Mouse (Mus musculus): ENCODE measurements around the gene Nphp1. TPM values are rescaled to one million over a fixed set of nuclear protein-coding genes. Genes with fewer than 3 reads are reported as not detected.
A peak's percentile ranks its signal among the peaks of the same experiment; 100 is the strongest.

Gene Nphp1
- polyA plus RNA-seq, 1 experiment: 19.0 TPM

DNA sequence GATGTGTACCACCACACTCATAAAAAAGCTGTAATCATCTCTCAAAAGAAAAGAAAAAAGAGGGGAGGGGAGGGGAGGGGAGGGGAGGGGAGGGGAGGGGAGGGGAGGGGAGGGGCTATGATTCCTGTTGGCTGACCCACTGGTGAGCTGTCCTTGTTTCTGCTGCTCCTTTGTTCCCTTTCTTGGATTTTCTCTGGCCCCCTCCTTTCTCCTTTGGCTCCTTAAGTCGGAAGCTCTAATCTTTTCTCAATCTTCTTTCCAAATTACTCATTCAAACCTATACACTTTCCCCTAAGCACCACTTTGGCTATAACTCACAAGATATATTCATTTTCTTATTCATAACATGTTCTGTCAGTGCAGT is 14.1 kb downstream of the Nphp1 start:
- TF ChIP-seq CTCF (IDR thresholded peaks at IDR 0.05; ENCODE audit: borderline replicate concordance, extremely low read depth, insufficient read depth, insufficient read length) (no peak), POLR2A (IDR thresholded peaks at IDR 0.05; ENCODE audit: borderline replicate concordance, extremely low read depth, insufficient read depth, insufficient read length, poor library complexity, severe bottlenecking) (no peak)
- peak; percentile 52 for DNase-seq (ENCODE audit: low read depth)

DNA sequence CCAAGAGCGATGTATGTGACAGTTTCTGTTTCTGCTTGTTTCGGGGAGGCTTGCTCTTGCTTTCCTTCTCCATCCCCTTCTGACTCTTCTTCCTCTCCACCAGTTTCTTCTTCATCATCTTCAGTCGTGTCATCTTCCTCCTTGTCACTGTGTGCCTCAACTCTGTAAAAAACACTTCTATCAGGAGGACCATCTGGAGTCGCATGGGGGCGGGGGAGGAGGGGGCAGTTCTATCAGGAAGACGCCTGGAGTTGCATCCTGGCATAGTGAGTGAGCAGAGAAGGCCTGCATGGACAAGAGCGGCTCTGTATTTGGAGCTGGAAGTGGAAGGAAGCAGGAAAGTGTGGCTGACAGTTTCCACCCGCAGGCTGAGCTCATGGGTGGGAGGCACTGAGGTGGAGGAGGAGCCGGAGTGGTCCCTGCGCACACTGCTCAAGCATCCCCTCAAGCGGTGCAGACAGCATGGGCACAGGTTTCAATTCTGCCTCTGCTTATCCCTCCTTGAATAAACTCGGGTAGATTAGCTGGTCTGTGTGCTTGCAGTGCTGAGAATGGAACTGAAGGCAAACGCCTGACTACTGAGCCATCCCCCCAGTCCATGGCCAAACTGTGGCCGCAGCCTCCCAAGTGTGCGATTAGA is 14.6 kb downstream of the Nphp1 start:
- DNase-seq (ENCODE audit: low read depth): peak; percentile 56
- TF ChIP-seq CTCF (IDR thresholded peaks at IDR 0.05; ENCODE audit: borderline replicate concordance, extremely low read depth, insufficient read depth, insufficient read length) (no peak), POLR2A (IDR thresholded peaks at IDR 0.05; ENCODE audit: borderline replicate concordance, extremely low read depth, insufficient read depth, insufficient read length, poor library complexity, severe bottlenecking) (no peak)

DNA sequence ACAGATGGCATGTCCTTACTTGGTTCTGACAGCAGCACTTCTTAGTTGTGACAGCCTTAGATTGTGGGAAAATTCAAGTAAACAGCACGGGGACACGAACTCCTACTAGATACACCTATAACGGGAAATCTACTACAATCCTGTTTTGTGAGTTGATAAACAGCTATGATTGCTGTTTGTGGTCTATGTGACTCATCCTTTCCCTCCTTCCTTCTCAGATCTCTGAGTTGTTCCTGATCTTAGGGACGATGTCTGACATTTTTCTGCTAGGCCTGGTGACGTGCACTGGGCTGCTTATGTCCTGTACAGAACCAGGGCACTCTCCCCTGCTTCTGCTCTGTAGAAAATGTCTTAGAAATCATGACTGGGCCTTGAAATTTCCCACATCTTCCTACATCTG is 27.1 kb downstream of the Nphp1 start:
- no peak for TF ChIP-seq POLR2A (IDR thresholded peaks at IDR 0.05; ENCODE audit: borderline replicate concordance, extremely low read depth, insufficient read depth, insufficient read length, poor library complexity, severe bottlenecking)
- TF ChIP-seq CTCF (IDR thresholded peaks at IDR 0.05; ENCODE audit: borderline replicate concordance, extremely low read depth, insufficient read depth, insufficient read length): no peak
- DNase-seq (ENCODE audit: low read depth): no peak

DNA sequence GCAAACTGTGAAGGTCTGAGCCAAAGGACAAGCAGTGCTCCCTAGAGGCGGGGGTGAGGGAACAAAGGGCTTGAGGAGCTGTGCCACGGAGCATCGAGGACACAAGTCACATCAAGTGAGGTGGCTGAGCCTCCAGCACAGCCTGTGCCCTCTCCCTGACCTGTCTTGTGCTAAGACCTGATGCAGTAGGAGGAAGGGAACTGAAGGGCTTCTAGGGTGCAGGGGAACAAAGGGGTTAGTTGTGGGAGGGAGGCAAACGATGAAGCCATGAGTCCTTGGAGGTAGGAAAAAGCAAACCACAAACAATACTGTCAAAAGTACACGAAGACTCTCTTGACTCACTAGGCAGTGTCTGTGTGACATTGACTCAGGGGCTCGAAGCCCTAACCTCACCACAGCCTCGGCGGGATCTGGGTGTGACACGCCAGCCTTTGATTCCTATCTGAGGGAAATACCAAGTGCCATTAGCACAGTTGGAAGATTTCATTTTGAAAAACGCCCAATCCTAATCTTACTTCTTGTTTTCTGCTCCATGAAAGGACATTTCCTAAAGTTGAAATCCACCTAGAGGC is 28.2 kb downstream of the Nphp1 start:
- TF ChIP-seq CTCF (IDR thresholded peaks at IDR 0.05; ENCODE audit: borderline replicate concordance, extremely low read depth, insufficient read depth, insufficient read length) (no peak), POLR2A (IDR thresholded peaks at IDR 0.05; ENCODE audit: borderline replicate concordance, extremely low read depth, insufficient read depth, insufficient read length, poor library complexity, severe bottlenecking) (no peak)
- no peak for DNase-seq (ENCODE audit: low read depth)

DNA sequence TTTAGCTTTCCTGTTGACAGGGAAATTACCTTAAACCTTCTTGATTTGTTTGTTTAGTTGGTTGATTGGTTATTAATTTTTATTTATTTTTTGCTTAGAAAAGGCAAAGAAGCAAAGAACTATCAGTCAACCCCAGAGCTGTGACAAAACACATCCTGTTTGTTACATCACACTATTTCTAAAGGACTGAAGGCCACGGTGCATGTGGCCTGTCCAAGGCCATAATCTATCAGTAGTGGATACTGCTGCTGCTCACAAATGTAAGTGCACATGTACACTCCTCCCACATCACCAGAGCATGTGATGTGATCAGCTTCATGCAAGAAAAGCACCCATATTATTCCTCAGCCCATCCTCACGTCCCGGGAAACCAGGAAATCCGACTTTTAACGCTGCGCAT is 28.7 kb downstream of the Nphp1 start:
- TF ChIP-seq POLR2A (IDR thresholded peaks at IDR 0.05; ENCODE audit: borderline replicate concordance, extremely low read depth, insufficient read depth, insufficient read length, poor library complexity, severe bottlenecking) (no peak), CTCF (IDR thresholded peaks at IDR 0.05; ENCODE audit: borderline replicate concordance, extremely low read depth, insufficient read depth, insufficient read length) (no peak)

DNA sequence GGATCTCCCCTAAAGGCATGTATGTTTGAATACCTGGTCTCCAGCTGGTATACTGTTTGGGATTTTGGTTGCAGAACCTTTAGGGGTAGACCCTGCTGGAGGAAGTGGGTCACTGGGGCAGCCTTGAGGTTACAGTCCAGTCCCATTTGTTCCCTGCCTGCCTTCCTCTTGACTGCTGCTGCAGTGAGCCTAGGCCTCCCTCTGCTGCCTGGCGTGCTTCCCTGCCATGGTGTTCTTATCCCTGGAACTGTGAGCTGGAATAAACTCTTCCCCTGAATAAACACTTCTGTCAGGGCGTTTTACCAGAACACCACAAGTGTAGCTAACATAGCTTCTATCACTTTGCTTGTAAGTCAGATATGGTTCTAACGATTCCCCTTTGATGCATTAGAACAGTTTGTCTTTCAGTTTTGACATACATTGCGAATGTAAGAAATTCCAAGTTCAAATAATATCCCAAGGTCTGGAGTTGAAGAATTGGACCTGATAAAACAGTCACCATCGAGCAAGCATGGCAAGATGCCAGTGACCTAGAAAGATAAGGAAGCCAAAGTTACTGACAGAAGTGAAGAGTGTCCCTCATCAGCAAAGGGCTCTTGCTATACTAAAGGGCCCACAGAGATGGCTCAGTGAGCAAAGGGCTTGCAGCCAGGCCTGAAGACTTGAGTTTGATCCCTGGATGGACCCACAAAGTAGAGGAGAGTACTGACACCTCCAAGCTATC is 29.4 kb downstream of the Nphp1 start:
- TF ChIP-seq POLR2A (IDR thresholded peaks at IDR 0.05; ENCODE audit: borderline replicate concordance, extremely low read depth, insufficient read depth, insufficient read length, poor library complexity, severe bottlenecking) (no peak), CTCF (IDR thresholded peaks at IDR 0.05; ENCODE audit: borderline replicate concordance, extremely low read depth, insufficient read depth, insufficient read length) (no peak)
- no peak for DNase-seq (ENCODE audit: low read depth)

More for the DNA sequence above, 28.7 kb downstream of the Nphp1 start:
- no peak for DNase-seq (ENCODE audit: low read depth)

DNA sequence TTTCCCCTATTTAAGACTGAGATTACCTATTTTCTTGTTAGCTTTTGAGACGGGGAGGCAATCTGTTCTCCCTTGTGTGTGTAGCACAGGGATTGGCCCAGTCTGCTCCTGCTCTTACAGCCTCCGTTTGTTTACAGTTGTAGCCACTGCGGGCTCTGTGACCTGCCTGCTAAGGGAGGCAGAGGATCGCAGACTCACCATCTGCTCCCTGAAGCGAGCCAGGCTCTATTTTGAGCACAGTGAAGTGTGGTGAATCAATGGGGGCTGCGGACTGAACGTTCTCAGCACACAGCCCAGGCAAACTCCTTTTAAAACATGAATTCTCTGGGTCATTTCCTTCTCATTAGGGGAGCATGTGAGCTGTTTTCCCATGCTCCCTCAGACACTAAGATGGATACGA is 31.5 kb downstream of the Nphp1 start:
- TF ChIP-seq CTCF (IDR thresholded peaks at IDR 0.05; ENCODE audit: borderline replicate concordance, extremely low read depth, insufficient read depth, insufficient read length) (no peak), POLR2A (IDR thresholded peaks at IDR 0.05; ENCODE audit: borderline replicate concordance, extremely low read depth, insufficient read depth, insufficient read length, poor library complexity, severe bottlenecking) (no peak)
- peak; percentile 82 for DNase-seq (ENCODE audit: low read depth)

DNA sequence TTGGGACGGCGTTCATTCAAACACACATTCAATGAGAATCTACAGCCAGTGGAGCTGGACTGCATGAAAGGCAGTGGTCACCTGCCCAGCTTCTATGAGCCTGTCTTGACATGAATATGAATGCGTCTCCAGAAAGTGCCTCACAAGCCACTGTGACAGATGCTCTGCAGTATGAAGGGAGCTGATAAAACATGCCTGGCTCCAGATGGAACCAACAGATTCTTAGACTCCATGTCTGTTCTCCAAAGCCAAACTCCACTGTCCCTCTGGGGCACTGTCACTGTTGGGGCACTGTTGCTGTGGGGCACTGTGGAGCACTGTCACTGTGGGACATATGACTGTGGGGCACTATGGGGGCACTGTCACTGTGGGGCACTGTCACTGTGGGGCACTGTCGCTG is 34.6 kb downstream of the Nphp1 start:
- peak; percentile 39 for DNase-seq (ENCODE audit: low read depth)

DNA sequence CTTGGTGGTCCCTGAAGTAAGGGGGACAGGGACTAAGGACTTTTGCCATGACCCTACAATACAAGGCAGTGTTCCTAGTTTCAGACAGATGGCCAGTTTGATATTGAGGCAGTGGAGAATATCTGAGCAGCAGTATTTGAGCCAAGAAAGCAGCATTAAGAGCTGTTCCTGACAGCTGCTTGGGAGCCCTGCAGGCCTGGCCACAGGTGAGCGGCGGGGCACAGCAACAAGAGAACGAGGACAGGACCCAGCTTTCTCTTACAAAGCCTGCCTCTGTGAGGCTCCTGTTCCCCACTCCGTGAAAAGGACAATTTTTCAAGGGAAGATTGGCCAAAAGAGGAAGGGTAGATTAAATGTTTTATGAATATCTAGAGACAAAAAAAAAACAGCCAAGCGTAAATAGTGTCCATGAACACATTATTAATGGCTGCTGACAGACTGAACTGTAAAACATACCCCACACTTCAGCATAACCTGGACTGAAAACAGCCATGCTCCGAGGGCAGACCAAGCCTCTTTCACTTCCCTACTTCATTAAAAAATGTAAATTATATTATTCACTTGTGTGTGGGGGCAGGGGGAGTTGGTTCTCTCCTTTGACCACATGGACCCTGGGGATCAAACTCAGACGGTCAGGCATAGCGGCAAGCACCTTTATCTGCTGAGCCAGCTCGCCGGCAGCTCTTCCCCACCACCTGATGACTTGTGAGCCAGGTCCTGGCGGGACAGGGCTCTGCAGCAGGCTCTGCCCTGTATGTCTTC is 36.7 kb downstream of the Nphp1 start:
- DNase-seq (ENCODE audit: low read depth): no peak
- TF ChIP-seq POLR2A (IDR thresholded peaks at IDR 0.05; ENCODE audit: borderline replicate concordance, extremely low read depth, insufficient read depth, insufficient read length, poor library complexity, severe bottlenecking) (no peak), CTCF (IDR thresholded peaks at IDR 0.05; ENCODE audit: borderline replicate concordance, extremely low read depth, insufficient read depth, insufficient read length) (no peak)

More for the DNA sequence above, 34.6 kb downstream of the Nphp1 start:
- no peak for TF ChIP-seq CTCF (IDR thresholded peaks at IDR 0.05; ENCODE audit: borderline replicate concordance, extremely low read depth, insufficient read depth, insufficient read length)
- no peak for TF ChIP-seq POLR2A (IDR thresholded peaks at IDR 0.05; ENCODE audit: borderline replicate concordance, extremely low read depth, insufficient read depth, insufficient read length, poor library complexity, severe bottlenecking)

DNA sequence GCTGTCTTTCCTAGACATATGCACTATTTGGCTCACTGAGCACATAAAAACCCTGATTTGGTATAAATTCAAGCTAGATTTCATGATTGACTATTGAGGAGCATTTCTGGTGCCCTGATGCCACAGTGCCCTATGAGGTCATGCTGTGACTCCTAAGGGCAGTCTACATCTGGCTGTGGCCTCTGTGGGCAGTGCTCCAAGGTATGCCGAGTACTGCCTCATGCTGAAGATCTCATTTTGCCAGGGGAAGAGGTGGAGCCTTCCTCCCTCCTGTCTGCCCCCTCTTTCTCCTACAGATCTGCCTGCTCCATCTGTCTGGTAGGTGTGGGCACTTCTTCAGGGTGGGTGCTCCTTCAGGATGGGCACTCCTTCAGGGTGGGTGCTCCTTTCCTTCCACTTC is 39.3 kb downstream of the Nphp1 start:
- no peak for TF ChIP-seq POLR2A (IDR thresholded peaks at IDR 0.05; ENCODE audit: borderline replicate concordance, extremely low read depth, insufficient read depth, insufficient read length, poor library complexity, severe bottlenecking)
- no peak for TF ChIP-seq CTCF (IDR thresholded peaks at IDR 0.05; ENCODE audit: borderline replicate concordance, extremely low read depth, insufficient read depth, insufficient read length)
- DNase-seq (ENCODE audit: low read depth): no peak

DNA sequence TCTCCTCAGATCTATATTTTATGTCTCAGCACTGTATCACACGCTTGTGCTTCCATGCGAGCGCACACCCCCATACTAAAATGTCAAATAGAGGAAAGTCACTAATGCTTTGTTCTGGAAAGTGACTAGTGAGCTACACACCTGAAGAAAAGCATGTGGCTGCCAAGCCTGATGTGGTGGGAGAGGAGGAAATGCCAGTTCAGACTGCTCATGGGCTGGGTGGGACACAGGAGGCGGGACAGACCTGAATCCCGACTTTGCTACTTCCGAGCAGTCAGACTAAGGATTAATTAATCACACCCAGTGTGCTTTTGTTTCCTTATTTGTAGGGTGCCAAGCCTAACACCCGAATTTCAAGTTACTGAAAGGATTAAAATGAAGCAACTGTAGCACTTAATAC is 40.4 kb downstream of the Nphp1 start:
- TF ChIP-seq CTCF (IDR thresholded peaks at IDR 0.05; ENCODE audit: borderline replicate concordance, extremely low read depth, insufficient read depth, insufficient read length) (no peak), POLR2A (IDR thresholded peaks at IDR 0.05; ENCODE audit: borderline replicate concordance, extremely low read depth, insufficient read depth, insufficient read length, poor library complexity, severe bottlenecking) (no peak)

More for the DNA sequence above, 40.4 kb downstream of the Nphp1 start:
- no peak for DNase-seq (ENCODE audit: low read depth)

Data from brain, embryonic 14.5 days (tissue).